Mouse (Mus musculus) fibroblast of lung, adult 2 months (primary cell): Measurements from ENCODE around the gene Dnajb1.
A peak's percentile ranks its signal among the peaks of the same experiment; 100 is the strongest.
"Not testable (repeated sequence)": the region's sequence is repeated elsewhere in the genome, so short reads cannot be mapped to it uniquely, and the experiment has no call there.

ENCODE experiments used
- DNase-seq: peaks from one replicate; pipeline ENCODE4 v3.0.0-alpha.2; 2011; ENCODE audit warnings: low read depth

Dnajb1 gene

DNA sequence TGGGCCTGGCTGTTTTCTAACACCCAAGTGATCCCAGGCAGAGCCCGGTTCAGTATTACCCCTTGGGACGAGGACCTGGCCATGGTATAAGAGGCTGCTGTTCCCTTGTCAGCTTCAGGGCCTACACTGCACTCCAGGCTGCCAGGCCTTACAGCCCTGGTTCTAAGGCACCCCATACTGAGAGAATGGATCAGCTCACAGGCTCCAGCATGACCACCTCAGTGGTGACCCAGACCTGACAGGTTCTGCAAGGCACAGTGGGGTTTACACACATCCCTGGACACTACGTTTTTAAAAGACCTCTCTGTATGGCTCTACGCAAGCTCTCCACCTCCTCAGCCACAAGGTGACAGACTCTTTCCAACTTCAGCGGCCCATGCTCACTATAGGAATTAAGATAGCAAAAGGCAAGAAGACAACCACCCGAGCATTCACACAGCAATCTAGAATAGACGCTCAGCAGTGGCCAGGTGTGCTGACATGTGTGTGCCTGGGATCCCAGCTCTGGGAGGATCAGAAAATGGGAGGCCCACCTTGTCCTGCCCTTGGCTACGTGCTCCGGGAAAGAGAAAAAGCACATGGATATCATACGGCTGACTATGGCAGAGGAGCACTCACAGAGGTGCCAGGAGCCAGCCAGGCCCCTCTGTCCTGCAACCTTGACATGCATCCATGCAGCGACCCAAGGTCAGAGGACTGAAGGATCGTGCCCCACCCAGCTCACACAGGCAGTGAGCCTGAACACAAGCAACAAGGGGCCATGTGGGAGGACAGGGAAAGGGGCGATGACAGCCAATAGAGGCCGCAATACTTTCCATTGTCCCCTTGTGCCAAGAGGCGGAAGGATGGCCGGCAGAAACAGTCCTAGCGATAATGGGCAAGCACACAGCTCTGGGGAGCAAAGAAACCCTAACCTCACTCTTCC lies 29.6 kb upstream of the Dnajb1 start:
- DNase-seq: no peak

GRCm38 (mm10) chr8:83579676-83580075 lies 28.3 kb upstream of the Dnajb1 start:
- DNase-seq: no peak

DNA sequence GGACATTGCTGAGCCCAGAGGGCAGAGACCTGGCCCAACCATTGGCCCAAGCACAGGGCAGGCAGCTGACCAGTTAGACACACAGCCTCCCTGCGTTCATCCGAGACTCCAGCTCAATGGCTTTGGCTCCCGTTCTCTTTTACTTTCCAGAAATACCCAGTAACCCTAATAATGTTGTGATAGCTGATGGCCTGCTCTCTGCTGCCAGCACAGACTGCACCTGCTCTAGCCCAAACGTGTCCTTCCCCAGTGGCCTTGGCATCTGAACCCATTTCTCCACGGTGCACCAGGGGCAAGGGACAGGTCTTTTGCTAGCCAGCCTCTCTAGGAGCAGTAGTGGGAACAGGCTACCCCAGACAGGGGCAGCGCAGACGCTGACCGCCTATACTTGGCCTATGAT lies 27.2 kb upstream of the Dnajb1 start:
- DNase-seq: no peak

- DNase-seq: no peak
These were observed 25.8 kb upstream of the Dnajb1 start for GRCm38 (mm10) chr8:83582226-83582625.

DNA sequence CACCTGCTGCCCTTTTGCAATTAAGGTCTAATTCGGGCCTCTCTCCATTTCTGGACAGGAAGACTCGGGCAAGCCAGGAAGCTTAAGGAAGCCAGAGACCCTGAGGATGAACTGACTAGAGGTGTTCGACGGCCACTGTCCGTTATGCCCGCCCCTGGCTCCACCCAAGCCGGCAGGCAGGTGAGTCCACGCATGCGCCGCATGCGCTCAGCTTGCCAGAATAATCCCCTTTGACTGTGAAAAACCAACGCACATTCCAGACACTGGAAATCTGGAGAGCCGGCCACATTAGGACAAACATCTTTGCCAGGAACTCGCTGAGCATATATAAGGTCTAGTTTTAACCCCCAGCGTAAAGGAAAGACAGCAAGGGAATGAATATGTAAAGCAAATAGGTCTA lies 24.8 kb upstream of the Dnajb1 start:
- DNase-seq: no peak

GRCm38 (mm10) chr8:83584771-83585170 lies 23.2 kb upstream of the Dnajb1 start:
- no peak for DNase-seq

DNA sequence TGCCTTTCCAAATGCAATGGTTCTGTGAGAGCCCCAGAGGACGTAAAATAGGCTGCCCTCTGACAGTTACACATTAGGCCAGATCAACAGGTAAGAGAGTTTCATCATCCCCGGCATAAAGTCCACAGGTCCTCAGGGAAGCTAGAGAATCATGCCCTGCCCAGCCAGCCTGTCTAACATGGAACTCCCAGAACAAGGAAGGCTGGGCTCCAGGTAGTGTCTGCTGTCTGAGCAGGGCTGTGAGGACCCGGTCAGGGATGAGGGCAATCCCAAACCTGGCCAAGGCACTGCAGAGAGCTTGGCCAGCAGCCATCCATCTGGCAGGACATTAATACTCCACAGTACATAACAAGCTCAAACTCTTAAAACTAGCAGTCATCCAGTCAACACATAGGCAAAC lies 22.7 kb upstream of the Dnajb1 start:
- no peak for DNase-seq

GRCm38 (mm10) chr8:83587644-83588043 lies 20.3 kb upstream of the Dnajb1 start:
- no peak for DNase-seq

- DNase-seq: no peak
These were observed 19.1 kb upstream of the Dnajb1 start for GRCm38 (mm10) chr8:83588886-83589285.

DNA sequence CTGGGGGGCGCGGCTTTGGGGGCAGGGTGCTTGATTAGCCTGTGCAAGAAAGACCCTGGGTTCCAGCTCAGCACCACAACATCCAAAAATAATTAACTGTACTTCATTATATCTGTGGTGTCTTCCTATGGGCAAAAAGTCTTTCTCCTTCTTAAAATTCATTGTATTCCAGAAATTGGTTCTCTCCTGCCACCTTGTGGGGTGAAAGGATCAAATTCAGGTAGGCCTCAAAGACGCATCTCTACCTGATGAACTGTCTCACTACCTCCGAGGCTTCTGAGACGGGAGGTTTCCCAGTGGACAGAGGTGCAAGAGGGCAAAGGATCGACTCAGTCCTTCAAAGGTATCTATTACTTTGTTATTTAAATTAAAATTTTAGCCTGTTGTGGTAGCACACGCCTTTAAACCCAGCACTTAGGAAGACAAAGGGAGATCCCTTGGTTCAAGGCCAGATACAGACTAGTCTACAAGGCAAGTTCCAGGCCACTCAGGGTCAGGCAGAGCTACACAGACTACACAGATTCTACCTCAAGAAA lies 17.4 kb upstream of the Dnajb1 start:
- no peak for DNase-seq

- DNase-seq: no peak
These were observed 15.3 kb upstream of the Dnajb1 start for GRCm38 (mm10) chr8:83592682-83593081.

- no peak for DNase-seq
These were observed 14.4 kb upstream of the Dnajb1 start for GRCm38 (mm10) chr8:83593325-83594166.

- DNase-seq: peak; percentile 97
These were observed 13.6 kb upstream of the Dnajb1 start for GRCm38 (mm10) chr8:83594167-83595049.

DNA sequence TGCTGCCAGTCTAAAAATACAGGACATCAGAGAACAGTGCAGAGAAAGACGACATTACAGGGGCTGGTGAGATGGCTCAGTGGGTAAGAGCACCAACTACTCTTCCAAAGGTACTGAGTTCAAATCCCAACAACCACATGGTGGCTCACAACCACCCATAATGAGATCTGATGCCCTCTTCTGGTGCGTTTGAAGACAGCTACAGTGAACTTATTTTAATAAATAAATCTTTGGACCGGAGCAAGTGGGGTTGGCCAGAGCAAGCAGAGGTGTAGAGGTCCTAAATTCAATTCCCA lies 13.0 kb upstream of the Dnajb1 start:
- not testable (repeated sequence) for DNase-seq

DNA sequence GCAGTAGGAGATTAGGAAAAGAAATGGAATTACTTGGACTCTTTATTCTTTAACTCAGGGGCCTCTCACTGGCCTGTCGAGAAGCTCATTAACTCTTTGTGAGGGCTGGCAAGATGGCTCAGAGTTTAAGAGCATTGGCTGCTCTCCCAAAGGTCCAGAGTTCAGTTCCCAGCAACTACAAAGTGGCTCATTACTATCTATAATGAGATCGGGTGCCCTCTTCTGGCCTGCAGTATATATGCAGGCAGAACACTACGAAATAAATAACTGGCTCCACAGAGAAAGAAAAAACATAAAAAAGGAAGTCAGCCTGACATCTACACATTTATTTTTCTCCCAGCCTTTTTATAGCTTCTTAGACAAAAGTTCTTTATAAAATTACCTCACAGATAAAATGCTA lies 11.6 kb upstream of the Dnajb1 start:
- no peak for DNase-seq

- no peak for DNase-seq
These were observed 9.8 kb upstream of the Dnajb1 start for GRCm38 (mm10) chr8:83598146-83598545.

GRCm38 (mm10) chr8:83599814-83600213 lies 8.2 kb upstream of the Dnajb1 start:
- DNase-seq: no peak

DNA sequence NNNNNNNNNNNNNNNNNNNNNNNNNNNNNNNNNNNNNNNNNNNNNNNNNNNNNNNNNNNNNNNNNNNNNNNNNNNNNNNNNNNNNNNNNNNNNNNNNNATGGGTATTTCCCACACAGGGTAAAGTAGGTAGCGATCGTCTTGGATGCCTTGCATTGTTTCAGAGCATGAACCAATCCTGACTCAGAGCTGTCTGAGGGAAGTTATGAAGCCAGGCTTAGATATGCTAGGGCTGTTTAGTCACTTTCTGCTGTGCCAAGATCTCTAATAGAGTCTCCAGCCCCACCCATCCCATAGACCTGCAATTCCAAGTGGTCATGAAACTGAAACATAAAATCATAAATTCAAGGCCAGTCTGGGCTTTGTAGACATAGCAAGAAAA lies 5.4 kb upstream of the Dnajb1 start:
- DNase-seq: peak; percentile 74

GRCm38 (mm10) chr8:83608398-83608829 lies 421 bp downstream of the Dnajb1 start:
- no peak for DNase-seq

GRCm38 (mm10) chr8:83609086-83609485 lies 1.1 kb downstream of the Dnajb1 start:
- no peak for DNase-seq

GRCm38 (mm10) chr8:83609547-83610180 lies 1.7 kb downstream of the Dnajb1 start:
- DNase-seq: no peak
